Mouse (Mus musculus) liver, embryonic 14.5 days (tissue): Measurements from ENCODE around the gene Khdrbs2.

Source experiments
- CTCF ChIP-seq: IDR thresholded peaks from 2 replicates; pipeline ENCODE4 v1.5.1; 2016; ENCODE audit warnings: antibody characterized with exemption, low read depth, control low read depth
- EP300 ChIP-seq: IDR thresholded peaks from 2 replicates; pipeline ENCODE4 v1.6.1; 2016; ENCODE audit warnings: antibody characterized with exemption, low read depth

GRCm38 (mm10) chr1:32430516-32430915, 258.0 kb downstream of the Khdrbs2 start:
- TF ChIP-seq CTCF (no peak), EP300 (no peak)
